Mouse (Mus musculus) small intestine, adult 2 months (tissue): ENCODE results near the gene C130026I21Rik.
"Not testable (repeated sequence)": the region's sequence is repeated elsewhere in the genome, so short reads cannot be mapped to it uniquely, and the experiment has no call there.

Experiments used
- CTCF ChIP-seq: fragments of 200-500 bp; IDR thresholded peaks from 2 replicates; pipeline ENCODE4 v1.5.1; 2012; ENCODE audit warnings: low read depth, mild to moderate bottlenecking, control low read depth, inconsistent platforms, low read length, moderate library complexity, mixed read lengths; ENCODE audit not compliant: insufficient replicate concordance, insufficient read length; ENCODE audit errors: extremely low read depth
- POLR2A ChIP-seq: fragments of 200-500 bp; IDR thresholded peaks from 2 replicates; pipeline ENCODE4 v1.6.1; 2012; ENCODE audit warnings: low read depth, mild to moderate bottlenecking, control low read depth, inconsistent platforms, low read length, moderate library complexity

GRCm38 (mm10) chr1:85251211-85251610, 19.2 kb downstream of the C130026I21Rik start:
- not testable (repeated sequence) for TF ChIP-seq POLR2A, CTCF
